Mouse (Mus musculus) adrenal gland, postnatal 36 days (tissue): Measurements from ENCODE around the gene Vmn2r118. TPM values are rescaled to one million over a fixed set of nuclear protein-coding genes. Genes with fewer than 3 reads are reported as not detected.

Experiments
- DNase-seq, 2 experiments: peaks; one replicate each; pipeline ENCODE4 v3.0.0; 2021; ENCODE audit warnings: mixed read lengths in 1 of 2
- long read RNA-seq, 2 experiments: library from polyadenylated mRNA; stranded (forward); transcript quantifications; one replicate each; pipeline ENCODE4 v2.0.0; 2021; ENCODE audit warnings: borderline sequencing depth in 2 of 2
- total RNA-seq, 2 experiments: library from RNA; stranded (reverse); gene quantifications; 2 replicates each; pipeline ENCODE4 v1.2.3; 2021

Gene Vmn2r118
- total RNA-seq = not detected
- long read RNA-seq, experiment 1 = 0 reads
- long read RNA-seq, experiment 2 = 0 reads

DNA sequence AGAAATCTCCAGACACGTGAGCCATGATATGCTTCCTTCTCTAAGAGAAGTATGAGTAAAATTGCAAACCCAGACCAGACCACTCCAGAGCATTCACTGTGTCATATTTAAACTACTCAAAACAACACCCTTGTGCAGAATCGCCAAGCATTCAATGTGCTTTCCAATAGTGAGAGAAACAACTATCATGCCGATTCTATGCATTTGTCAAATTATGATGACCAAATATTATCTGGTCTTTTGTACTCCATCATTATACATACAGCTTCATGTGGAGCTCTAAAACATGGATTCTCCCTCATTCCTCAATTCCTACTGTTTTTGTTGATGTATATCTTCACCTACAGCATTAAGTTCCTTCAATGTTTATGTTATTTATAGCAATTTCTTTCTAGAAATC is at the start of gene Vmn2r118:
Gene Vmn2r118, minus strand, starts transcription at position 101 of the 400 bp plus-strand sequence.
- no peak for DNase-seq

DNA sequence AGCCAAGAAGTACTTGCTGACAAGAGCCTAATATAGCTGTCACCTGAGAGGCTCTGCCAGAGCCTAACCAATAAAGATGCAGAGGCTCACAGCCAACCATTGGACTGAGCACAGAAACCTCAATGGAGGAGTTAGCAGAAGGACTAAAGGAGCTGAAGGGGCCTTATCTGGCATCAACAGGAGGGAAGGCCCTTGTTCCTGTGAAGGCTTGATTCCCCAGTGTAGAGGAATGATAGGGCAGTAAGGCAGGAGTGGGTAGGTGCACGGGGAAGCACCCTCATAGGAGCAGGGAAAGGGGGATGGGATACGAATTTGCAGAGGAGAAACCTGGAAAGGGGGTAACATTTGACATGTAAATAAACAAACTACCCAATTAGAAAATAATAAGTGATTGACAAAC is 36.1 kb upstream of the Vmn2r118 start:
- DNase-seq = no peak

- no peak for DNase-seq
Measured at GRCm38 (mm10) chr17:55590838-55591237, 34.2 kb downstream of the Vmn2r118 start.

- no peak for DNase-seq
Measured at GRCm38 (mm10) chr17:55561774-55562173, 63.2 kb downstream of the Vmn2r118 start.

- DNase-seq = no peak
Measured at GRCm38 (mm10) chr17:55548476-55548875, 76.5 kb downstream of the Vmn2r118 start.

Other genes with a start within 250 kb of the Vmn2r118 start
- under 1 TPM; 0.23 to 0.40 TPM for gene St6gal2, start 179.8 kb downstream of the Vmn2r118 start, total RNA-seq
- 1 to 10 TPM; 6.2 to 8.6 TPM for gene Pot1b, start 87.4 kb upstream of the Vmn2r118 start, total RNA-seq
- gene Adgre4, start 124.8 kb upstream of the Vmn2r118 start, total RNA-seq = under 1 TPM; 0.26 to 0.93 TPM